Mouse (Mus musculus): ENCODE results near the gene Hectd4.

DNA sequence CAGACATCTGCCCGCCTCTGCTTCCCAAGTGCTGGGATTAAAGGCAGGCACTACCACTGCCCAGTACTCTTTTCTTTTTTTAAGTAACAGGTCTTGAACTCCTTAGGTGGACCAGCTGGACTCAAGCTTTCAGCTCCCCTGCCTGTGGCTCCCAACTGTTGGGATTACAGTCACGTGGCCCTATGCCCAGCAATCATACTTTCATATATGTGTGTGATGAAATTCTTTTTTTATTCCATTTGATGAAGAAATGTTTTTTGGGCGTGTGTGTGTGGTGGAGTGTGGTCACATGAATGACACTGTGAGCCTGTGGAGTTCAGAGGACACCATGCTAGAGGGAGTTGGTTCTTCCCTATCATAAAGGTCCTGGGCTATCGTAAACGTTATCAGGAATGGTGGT, 179.5 kb downstream of the Hectd4 start:
- TF ChIP-seq USF1 (IDR thresholded peaks at IDR 0.05; ENCODE audit: low read depth, low read length): no peak; the same call in 1 of the 2 replicates
- no peak for TF ChIP-seq POLR2A (IDR thresholded peaks at IDR 0.05; ENCODE audit: low read depth, low read length)
- no peak for TF ChIP-seq ELF1 (IDR thresholded peaks at IDR 0.05; ENCODE audit: low read depth, low read length)
- TF ChIP-seq CHD2 (IDR thresholded peaks at IDR 0.05; ENCODE audit: low read length): no peak
- no peak for TF ChIP-seq CTCF (conservative IDR thresholded peaks at IDR 0.05 in 1 of 2, IDR thresholded peaks at IDR 0.05 in 1 of 2; ENCODE audit: low read depth in 2 of 2, low read length in 2 of 2)
- no peak for TF ChIP-seq NELFE (IDR thresholded peaks at IDR 0.05; ENCODE audit: low read depth, low read length)
- TF ChIP-seq SMC3 (IDR thresholded peaks at IDR 0.05; ENCODE audit: low read depth, low read length): no peak
- TF ChIP-seq ZC3H11A (IDR thresholded peaks at IDR 0.05; ENCODE audit: low read depth, low read length): no peak
- TF ChIP-seq EP300 (IDR thresholded peaks at IDR 0.05; ENCODE audit: low read length): no peak
- no peak for TF ChIP-seq TBP (conservative IDR thresholded peaks at IDR 0.05; ENCODE audit: low read depth, low read length)
- TF ChIP-seq TCF12 (IDR thresholded peaks at IDR 0.05; ENCODE audit: low read depth, low read length): no peak
- no peak for TF ChIP-seq ETS1 (conservative IDR thresholded peaks at IDR 0.05; ENCODE audit: low read depth, low read length)
- TF ChIP-seq POLR2AphosphoS2 (IDR thresholded peaks at IDR 0.05; ENCODE audit: low read depth, low read length): no peak
- no peak for TF ChIP-seq MAX (IDR thresholded peaks at IDR 0.05; ENCODE audit: low read length)
